Mouse (Mus musculus) lung, adult 2 months (tissue): ENCODE data around the gene Zranb1.

ENCODE experiments used
- CTCF ChIP-seq: fragments of 200-500 bp; IDR thresholded peaks from 2 replicates; pipeline ENCODE4 v1.5.1; 2011; ENCODE audit warnings: mild to moderate bottlenecking, low read length, control low read depth; ENCODE audit not compliant: insufficient read depth
- POLR2A ChIP-seq: fragments of 200-500 bp; IDR thresholded peaks from 2 replicates; pipeline ENCODE4 v1.6.1; 2011; ENCODE audit warnings: low read depth, mild to moderate bottlenecking, control low read depth, low read length, borderline replicate concordance; ENCODE audit errors: extremely low read depth

GRCm38 (mm10) chr7:132892806-132893205 lies 38.1 kb upstream of the Zranb1 start:
- TF ChIP-seq POLR2A (no peak), CTCF (no peak)
